Mouse (Mus musculus): ENCODE measurements around the gene Olfr12. TPM values are rescaled to one million over a fixed set of nuclear protein-coding genes. Genes with fewer than 3 reads are reported as not detected.

Gene Olfr12
- polyA plus RNA-seq, 1 experiment: not detected

DNA sequence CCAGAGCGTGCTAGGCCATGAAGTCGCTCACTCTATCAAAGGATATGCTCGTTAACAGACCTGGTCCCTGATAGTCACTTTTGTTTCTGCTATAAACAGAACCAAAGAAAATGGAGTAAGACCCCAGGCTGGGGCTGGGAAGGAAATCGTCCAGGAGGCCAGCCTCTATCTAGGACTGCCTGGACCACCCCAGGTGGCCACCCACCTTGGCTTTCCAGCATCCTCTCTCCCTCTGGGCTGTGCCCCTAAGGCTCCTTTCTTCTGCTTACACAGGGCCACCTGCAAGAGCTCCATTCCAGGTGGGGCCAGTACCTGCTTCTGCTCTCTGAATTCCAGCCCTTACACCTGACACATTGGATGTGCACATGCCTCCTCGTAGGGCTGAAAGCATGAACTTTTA lies 14.6 kb downstream of the Olfr12 start:
- Histone ChIP-seq H3K27me3 (ENCODE audit: control insufficient read depth, insufficient read depth, insufficient read length) (no peaks in the 10 kb centered on the region), H3K79me2 (ENCODE audit: control insufficient read depth, insufficient read depth) (no peaks in the 10 kb centered on the region), H3K36me3 (ENCODE audit: control insufficient read depth, insufficient read depth) (peaks cover 7% of the 10 kb centered on the region), H3ac (ENCODE audit: control insufficient read depth, insufficient read length, low read depth) (no peak overlapping the region), H3K79me3 (ENCODE audit: low read depth) (no peaks in the 10 kb centered on the region), H3K4me3 (ENCODE audit: insufficient read depth, poor library complexity, severe bottlenecking) (no peak overlapping the region)
- no peak for TF ChIP-seq MYOG (IDR thresholded peaks at IDR 0.05; ENCODE audit: control insufficient read depth, extremely low read depth, insufficient read length)

DNA sequence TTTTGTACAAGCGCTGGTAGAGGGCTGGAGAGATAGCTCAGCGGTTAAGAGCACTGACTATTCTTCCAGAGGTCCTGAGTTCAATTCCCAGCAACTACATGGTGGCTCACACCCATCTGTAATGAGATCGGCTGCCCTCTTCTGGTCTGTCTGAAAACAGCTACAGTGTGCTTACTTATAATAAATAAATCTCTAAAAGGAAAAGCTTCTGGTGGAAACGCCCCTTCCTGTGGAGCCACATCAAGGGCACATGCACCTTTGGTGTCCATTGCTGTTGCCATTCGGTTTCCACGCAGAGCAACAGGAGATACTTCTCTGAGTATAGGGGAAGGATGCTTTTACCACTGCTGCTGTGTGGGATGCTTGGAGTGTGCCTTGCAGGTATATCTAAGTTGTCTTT lies 15.4 kb downstream of the Olfr12 start:
- Histone ChIP-seq H3K4me3 (ENCODE audit: insufficient read depth, poor library complexity, severe bottlenecking) (no peak overlapping the region), H3K27me3 (ENCODE audit: control insufficient read depth, insufficient read depth, insufficient read length) (no peaks in the 10 kb centered on the region), H3K36me3 (ENCODE audit: control insufficient read depth, insufficient read depth) (peaks cover 8% of the 10 kb centered on the region), H3ac (ENCODE audit: control insufficient read depth, insufficient read length, low read depth) (no peak overlapping the region), H3K79me3 (ENCODE audit: low read depth) (no peaks in the 10 kb centered on the region), H3K79me2 (ENCODE audit: control insufficient read depth, insufficient read depth) (no peaks in the 10 kb centered on the region)
- TF ChIP-seq MYOD1 (IDR thresholded peaks at IDR 0.05; ENCODE audit: control insufficient read depth, insufficient read length, low read depth): no peak
- TF ChIP-seq CTCF (IDR thresholded peaks at IDR 0.05; ENCODE audit: control insufficient read depth, insufficient read depth, insufficient read length): no peak

DNA sequence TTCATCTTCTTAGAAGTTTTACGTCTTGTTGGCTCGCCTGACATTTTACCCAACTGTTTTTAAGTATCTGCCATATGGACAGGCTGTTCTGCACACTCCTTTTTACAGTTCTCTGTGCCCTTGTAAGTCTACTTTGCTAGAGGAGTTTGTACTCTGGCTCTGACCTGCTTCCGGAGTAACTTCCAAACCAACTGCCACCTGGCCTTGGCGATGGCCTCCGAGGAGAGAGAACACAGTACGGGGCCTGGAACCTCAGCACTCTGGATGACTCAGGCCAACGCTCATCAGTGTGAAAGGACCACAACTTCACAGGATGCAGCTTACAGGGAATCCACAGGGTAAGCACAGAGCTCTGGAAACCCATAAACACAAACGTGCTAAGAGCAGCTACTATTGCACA lies 16.1 kb downstream of the Olfr12 start:
- Histone ChIP-seq H3K36me3 (ENCODE audit: control insufficient read depth, insufficient read depth) (peaks cover 10% of the 10 kb centered on the region), H3K4me3 (ENCODE audit: insufficient read depth, poor library complexity, severe bottlenecking) (no peak overlapping the region), H3K79me2 (ENCODE audit: control insufficient read depth, insufficient read depth) (peaks cover 7% of the 10 kb centered on the region), H3K79me3 (ENCODE audit: low read depth) (no peaks in the 10 kb centered on the region), H3K27me3 (ENCODE audit: control insufficient read depth, insufficient read depth, insufficient read length) (no peaks in the 10 kb centered on the region), H3ac (ENCODE audit: control insufficient read depth, insufficient read length, low read depth) (no peak overlapping the region)
- TF ChIP-seq MYOG (IDR thresholded peaks at IDR 0.05; ENCODE audit: control insufficient read depth, extremely low read depth, insufficient read length) (no peak), CTCF (IDR thresholded peaks at IDR 0.05; ENCODE audit: control insufficient read depth, insufficient read depth, insufficient read length) (no peak), FOSL1 (IDR thresholded peaks at IDR 0.05; ENCODE audit: insufficient read depth, low read length, poor library complexity, severe bottlenecking) (no peak), CEBPB (IDR thresholded peaks at IDR 0.05; ENCODE audit: low read depth) (no peak), MAX (IDR thresholded peaks at IDR 0.05) (no peak), USF1 (IDR thresholded peaks at IDR 0.05; ENCODE audit: low read depth) (no peak), MYOD1 (IDR thresholded peaks at IDR 0.05; ENCODE audit: control insufficient read depth, insufficient read length, low read depth) (no peak)

DNA sequence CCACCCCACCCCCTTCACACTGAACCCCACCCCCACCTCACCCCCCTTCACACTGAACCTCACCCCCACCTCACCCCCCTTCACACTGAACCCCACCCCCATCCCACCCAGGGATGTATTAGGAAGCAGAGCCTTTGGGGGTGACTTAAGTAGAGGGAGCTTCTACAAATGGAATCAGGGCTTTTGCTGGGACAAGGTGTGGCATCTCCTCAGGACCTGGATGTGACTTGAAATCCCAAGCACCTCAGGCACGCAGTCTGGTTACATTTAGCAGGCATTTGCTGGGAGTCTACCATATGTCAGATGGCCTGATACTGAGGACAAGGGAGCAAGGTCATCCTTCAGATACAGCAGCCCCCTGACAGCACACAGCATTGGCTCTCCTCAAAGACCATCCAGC lies 17.0 kb downstream of the Olfr12 start:
- TF ChIP-seq FOSL1 (IDR thresholded peaks at IDR 0.05; ENCODE audit: insufficient read depth, low read length, poor library complexity, severe bottlenecking) (no peak), MYOD1 (IDR thresholded peaks at IDR 0.05; ENCODE audit: control insufficient read depth, insufficient read length, low read depth) (no peak), MAX (IDR thresholded peaks at IDR 0.05) (no peak), MYOG (IDR thresholded peaks at IDR 0.05; ENCODE audit: control insufficient read depth, extremely low read depth, insufficient read length) (no peak), CEBPB (IDR thresholded peaks at IDR 0.05; ENCODE audit: low read depth) (no peak), USF1 (IDR thresholded peaks at IDR 0.05; ENCODE audit: low read depth) (no peak), CTCF (IDR thresholded peaks at IDR 0.05; ENCODE audit: control insufficient read depth, insufficient read depth, insufficient read length) (no peak)
- H3K79me3 ChIP-seq (ENCODE audit: low read depth): peaks cover 2% of the 10 kb centered on the region
- H3K27me3 ChIP-seq (ENCODE audit: control insufficient read depth, insufficient read depth, insufficient read length): no peaks in the 10 kb centered on the region
- H3K79me2 ChIP-seq (ENCODE audit: control insufficient read depth, insufficient read depth): peaks cover 16% of the 10 kb centered on the region
- no peak overlapping the region for H3ac ChIP-seq (ENCODE audit: control insufficient read depth, insufficient read length, low read depth)
- H3K4me3 ChIP-seq (ENCODE audit: insufficient read depth, poor library complexity, severe bottlenecking): no peak overlapping the region
- H3K36me3 ChIP-seq (ENCODE audit: control insufficient read depth, insufficient read depth): peaks cover 18% of the 10 kb centered on the region

DNA sequence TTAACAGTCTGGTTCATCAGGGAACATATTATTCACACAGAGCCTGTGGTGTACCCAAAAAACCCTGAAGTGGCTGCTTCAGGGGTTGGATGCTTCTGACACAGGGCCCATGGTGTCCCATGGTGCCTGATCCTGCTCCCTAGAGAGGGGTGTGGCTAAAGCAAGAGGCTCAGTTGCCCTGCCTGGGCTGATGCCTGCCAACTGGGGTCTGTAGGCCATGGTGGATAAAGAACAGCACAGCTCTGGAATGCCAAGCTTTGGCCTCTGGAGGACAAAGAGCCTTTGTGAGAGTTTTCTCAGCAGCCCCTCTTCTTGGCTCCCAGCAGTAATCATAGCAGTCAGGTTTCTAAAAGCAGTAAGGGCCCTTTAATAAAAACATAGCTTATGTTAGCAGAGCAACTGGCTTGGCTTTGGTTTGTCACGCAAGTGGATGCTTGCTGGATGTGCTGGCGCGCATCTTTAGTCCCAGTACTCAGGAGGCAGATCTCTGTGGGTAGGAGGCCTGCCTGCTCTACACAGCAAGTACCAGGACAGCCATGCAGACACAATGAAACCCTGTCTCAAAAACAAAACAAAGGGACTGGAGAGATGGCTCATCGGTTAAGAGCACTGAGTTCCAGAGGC lies 17.5 kb downstream of the Olfr12 start:
- Histone ChIP-seq H3K4me3 (ENCODE audit: insufficient read depth, poor library complexity, severe bottlenecking) (no peak overlapping the region), H3K79me2 (ENCODE audit: control insufficient read depth, insufficient read depth) (peaks cover 20% of the 10 kb centered on the region), H3K79me3 (ENCODE audit: low read depth) (peaks cover 2% of the 10 kb centered on the region), H3ac (ENCODE audit: control insufficient read depth, insufficient read length, low read depth) (no peak overlapping the region), H3K36me3 (ENCODE audit: control insufficient read depth, insufficient read depth) (peaks cover 18% of the 10 kb centered on the region), H3K27me3 (ENCODE audit: control insufficient read depth, insufficient read depth, insufficient read length) (no peaks in the 10 kb centered on the region)
- TF ChIP-seq MYOG (IDR thresholded peaks at IDR 0.05; ENCODE audit: control insufficient read depth, extremely low read depth, insufficient read length) (no peak), MAX (IDR thresholded peaks at IDR 0.05) (no peak), USF1 (IDR thresholded peaks at IDR 0.05; ENCODE audit: low read depth) (no peak), FOSL1 (IDR thresholded peaks at IDR 0.05; ENCODE audit: insufficient read depth, low read length, poor library complexity, severe bottlenecking) (no peak), MYOD1 (IDR thresholded peaks at IDR 0.05; ENCODE audit: control insufficient read depth, insufficient read length, low read depth) (no peak), CEBPB (IDR thresholded peaks at IDR 0.05; ENCODE audit: low read depth) (no peak), CTCF (IDR thresholded peaks at IDR 0.05; ENCODE audit: control insufficient read depth, insufficient read depth, insufficient read length) (no peak)

DNA sequence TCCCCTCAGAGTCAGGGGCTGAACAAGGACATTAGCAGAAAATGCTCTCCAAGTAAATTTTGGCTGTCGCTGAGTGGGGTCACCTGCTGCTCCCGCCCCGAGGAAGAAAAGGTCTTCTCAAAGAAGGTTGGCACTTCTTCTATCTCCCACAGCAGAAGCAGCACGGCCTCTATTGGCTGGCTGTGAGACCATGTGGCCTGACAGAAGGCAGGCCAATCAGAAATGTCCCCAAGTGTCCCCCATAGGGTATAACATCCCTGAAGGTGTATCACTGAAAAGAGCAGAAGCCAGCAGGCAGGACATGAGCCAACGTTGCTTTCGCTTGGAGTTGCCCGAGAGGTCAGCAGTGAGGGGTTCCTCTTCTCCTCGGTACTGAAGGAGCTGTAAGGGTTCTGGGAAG lies 18.4 kb downstream of the Olfr12 start:
- TF ChIP-seq MYOG (IDR thresholded peaks at IDR 0.05; ENCODE audit: control insufficient read depth, extremely low read depth, insufficient read length) (no peak), USF1 (IDR thresholded peaks at IDR 0.05; ENCODE audit: low read depth) (no peak), CTCF (IDR thresholded peaks at IDR 0.05; ENCODE audit: control insufficient read depth, insufficient read depth, insufficient read length) (no peak), FOSL1 (IDR thresholded peaks at IDR 0.05; ENCODE audit: insufficient read depth, low read length, poor library complexity, severe bottlenecking) (no peak), CEBPB (IDR thresholded peaks at IDR 0.05; ENCODE audit: low read depth) (no peak), MAX (IDR thresholded peaks at IDR 0.05) (no peak), MYOD1 (IDR thresholded peaks at IDR 0.05; ENCODE audit: control insufficient read depth, insufficient read length, low read depth) (no peak)
- Histone ChIP-seq H3K79me3 (ENCODE audit: low read depth) (peaks cover 10% of the 10 kb centered on the region), H3K79me2 (ENCODE audit: control insufficient read depth, insufficient read depth) (peaks cover 29% of the 10 kb centered on the region), H3K4me3 (ENCODE audit: insufficient read depth, poor library complexity, severe bottlenecking) (no peak overlapping the region), H3K36me3 (ENCODE audit: control insufficient read depth, insufficient read depth) (peaks cover 18% of the 10 kb centered on the region), H3ac (ENCODE audit: control insufficient read depth, insufficient read length, low read depth) (no peak overlapping the region), H3K27me3 (ENCODE audit: control insufficient read depth, insufficient read depth, insufficient read length) (no peaks in the 10 kb centered on the region)
